21 mouse cellular contexts compared by ENCODE assay signal in genomic region chr15:79808658-79809057, GRCm38 (mm10). TPM values are rescaled to one million over a fixed set of nuclear protein-coding genes. Genes with fewer than 3 reads are reported as not detected.
DNase-seq lines count a peak whose midpoint lies in the region; TF ChIP-seq lines count a peak whose summit lies in the region.
"Had no signal": no experiment of that assay in that cellular context is flagged by ENCODE, and none has a peak within 500 bp of the region (broad histone marks: within the 10 kb centered on the region; RNA-seq: fewer than 3 reads in every experiment).

No protein-coding gene starts in this region.

- H3K4me1 ChIP-seq in cerebellum, adult 2 months (ENCODE audit: control insufficient read depth, insufficient read depth, low read length) = peaks cover 49% of the 10 kb centered on the region

- TF ChIP-seq POLR2A in cerebellum, adult 2 months (IDR thresholded peaks at IDR 0.05; ENCODE audit: borderline replicate concordance, insufficient read depth, low read length) = no peak

- H3K27ac ChIP-seq in cerebellum, adult 2 months (ENCODE audit: insufficient read depth, low read length) = peak overlapping the region; percentile 31; the same call in 1 of the 2 replicates
- H3K27ac ChIP-seq: embryonic facial prominence, embryonic 12.5 days; embryonic facial prominence, embryonic 15.5 days; gastrocnemius, adult 2 months; heart, embryonic 15.5 days; hindbrain, embryonic 10.5 days; hindbrain, embryonic 13.5 days; intestine, embryonic 15.5 days had no signal

- H3K27me3 ChIP-seq in cerebellum, adult 2 months (ENCODE audit: control insufficient read depth, insufficient read depth, low read length) = no peaks in the 10 kb centered on the region

- no peak for TF ChIP-seq CTCF in cerebellum, adult 2 months (IDR thresholded peaks at IDR 0.05; ENCODE audit: borderline replicate concordance, insufficient read depth, low read depth, low read length)

- 19% methylated on average over 5 of the region's 5 CpGs for WGBS in cerebellum, adult 2 months

- H3K4me3 ChIP-seq in cerebellum, adult 2 months (replicated peaks; ENCODE audit: insufficient read depth, low read depth, low read length) = no peak overlapping the region
- H3K4me3 ChIP-seq: embryonic facial prominence, embryonic 12.5 days; embryonic facial prominence, embryonic 15.5 days; gastrocnemius, adult 2 months; heart, embryonic 12.5 days; heart, embryonic 15.5 days; hindbrain, embryonic 10.5 days; hindbrain, embryonic 13.5 days; intestine, embryonic 15.5 days had no signal

- DNase-seq in cerebellum, adult 2 months = peak; percentile 65 to 76
- DNase-seq in cerebellum, postnatal 4 days (ENCODE audit: low spot score in 2 of 2) = no peak
- DNase-seq in brain, adult 2 months (ENCODE audit: low read depth, low spot score) = peak; percentile 69
- DNase-seq in cerebellum, adult 9-11 months = peak; percentile 81
- peak; percentile 74 to 78 for DNase-seq in cerebellum, postnatal 25 days
- no peak for DNase-seq in adrenal gland, postnatal 14 days
- DNase-seq: adrenal gland, adult 8-10 months; gastrocnemius, adult 2 months; gastrocnemius, postnatal 14 days; heart, postnatal 36 days had no signal

RNA-seq across cellular contexts. Expression of gene Nptxr, which starts 4.1 kb away (rescaled TPM):
- 88.0 and 100 TPM in 2 replicates for polyA plus RNA-seq in cerebellum, adult 2 months (2012; rRNA removed)
- total RNA-seq in adrenal gland, postnatal 14 days (2021) = 7.0 and 8.4 TPM in 2 replicates

RNA-seq across cellular contexts. Expression of gene Npcd, which starts 25.4 kb away (rescaled TPM):
- 1.7 and 4.1 TPM in 2 replicates for polyA plus RNA-seq in cerebellum, adult 2 months (2012; rRNA removed)
- 0.71 and 0.96 TPM in 2 replicates for total RNA-seq in adrenal gland, postnatal 14 days (2021)
- total RNA-seq: common myeloid progenitor, adult 5-6 weeks had no signal
- polyA plus RNA-seq: activated CD4-positive, CD25-positive, alpha-beta regulatory T cell, adult 4 months; forebrain, embryonic 11.5 days; forebrain, embryonic 14.5 days; heart, embryonic 12.5 days; heart, embryonic 15.5 days had no signal

RNA-seq across cellular contexts. Expression of gene Cbx6, which starts 25.8 kb away (rescaled TPM):
- 183 TPM in 2 replicates for polyA plus RNA-seq in cerebellum, adult 2 months (2012; rRNA removed)
- 60.1 and 64.8 TPM in 2 replicates for total RNA-seq in adrenal gland, postnatal 14 days (2021)

RNA-seq across cellular contexts. Expression of gene Dnal4, which starts 31.0 kb away (rescaled TPM):
- 55.1 and 56.7 TPM in 2 replicates for polyA plus RNA-seq in cerebellum, adult 2 months (2012; rRNA removed)
- 16.6 and 20.1 TPM in 2 replicates for total RNA-seq in adrenal gland, postnatal 14 days (2021)

Comparison
In these comparisons a context has a peak if more than half of its experiments do, and no peak if none do; other contexts are left out.
1. DNase-seq: peak in cerebellum, adult 2 months (2 of 2), brain, adult 2 months (single experiment), cerebellum, adult 9-11 months (single experiment) and cerebellum, postnatal 25 days (2 of 2); none in cerebellum, postnatal 4 days (0 of 2) and adrenal gland, postnatal 14 days (single experiment).